Mouse (Mus musculus): ENCODE data around the gene Gm9817.

DNA sequence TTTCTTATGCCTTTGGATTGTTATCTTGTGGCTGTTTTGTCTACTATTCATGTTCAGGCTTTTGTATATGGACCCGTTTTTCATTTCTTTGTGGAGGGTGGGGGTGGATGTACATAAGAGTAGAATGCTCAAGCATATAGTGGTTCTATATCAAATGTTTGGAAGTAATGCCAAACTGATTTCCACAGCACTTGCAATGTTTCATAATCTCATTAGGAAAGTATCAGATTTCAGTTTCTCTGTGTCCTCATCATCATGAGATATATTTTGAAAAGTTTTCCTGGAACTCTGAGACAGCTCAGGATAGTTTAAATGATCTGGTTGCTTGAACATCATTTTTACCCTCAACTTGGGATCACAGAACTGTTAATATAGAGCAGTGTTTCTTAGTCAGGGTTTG, 48.7 kb upstream of the Gm9817 start:
- TF ChIP-seq CTCF (IDR thresholded peaks at IDR 0.05; ENCODE audit: control insufficient read depth, insufficient read depth, low read length): no peak
- TF ChIP-seq POLR2A (IDR thresholded peaks at IDR 0.05; ENCODE audit: borderline replicate concordance, control insufficient read depth, low read depth, low read length): no peak

Data from bone marrow, adult 2 months (tissue).